Mouse (Mus musculus): ENCODE measurements around the gene Ank2.

The Ank2 gene

GRCm38 (mm10) chr3:127123376-127123775 lies 375.8 kb downstream of the Ank2 start:
- DNase-seq (ENCODE audit: low spot score in 2 of 2), result peak in 1 of 2 experiments; percentile 1

GRCm38 (mm10) chr3:127118777-127119176 lies 380.4 kb downstream of the Ank2 start:
- DNase-seq (ENCODE audit: low spot score in 2 of 2), result no peak

- DNase-seq (ENCODE audit: low spot score in 2 of 2), result no peak
Observed at GRCm38 (mm10) chr3:127116226-127116625, 382.9 kb downstream of the Ank2 start.

GRCm38 (mm10) chr3:127113238-127113637 lies 385.9 kb downstream of the Ank2 start:
- no peak for DNase-seq (ENCODE audit: low spot score in 2 of 2)

GRCm38 (mm10) chr3:127109413-127109812 lies 389.7 kb downstream of the Ank2 start:
- no peak for DNase-seq (ENCODE audit: low spot score in 2 of 2)

GRCm38 (mm10) chr3:127108481-127108880 lies 390.7 kb downstream of the Ank2 start:
- no peak for DNase-seq (ENCODE audit: low spot score in 2 of 2)

GRCm38 (mm10) chr3:127107281-127107680 lies 391.9 kb downstream of the Ank2 start:
- DNase-seq (ENCODE audit: low spot score in 2 of 2), result no peak

- no peak for DNase-seq (ENCODE audit: low spot score in 2 of 2)
Observed at GRCm38 (mm10) chr3:127101326-127101725, 397.8 kb downstream of the Ank2 start.

GRCm38 (mm10) chr3:127097745-127098144 lies 401.4 kb downstream of the Ank2 start:
- no peak for DNase-seq (ENCODE audit: low spot score in 2 of 2)

- no peak for DNase-seq (ENCODE audit: low spot score in 2 of 2)
Observed at GRCm38 (mm10) chr3:127097106-127097505, 402.0 kb downstream of the Ank2 start.

- DNase-seq (ENCODE audit: low spot score in 2 of 2), result no peak
Observed at GRCm38 (mm10) chr3:127093631-127094030, 405.5 kb downstream of the Ank2 start.

- no peak for DNase-seq (ENCODE audit: low spot score in 2 of 2)
Observed at GRCm38 (mm10) chr3:127087574-127087973, 411.6 kb downstream of the Ank2 start.

GRCm38 (mm10) chr3:127086834-127087506 lies 412.2 kb downstream of the Ank2 start:
- DNase-seq (ENCODE audit: low spot score in 2 of 2), result no peak

- no peak for DNase-seq (ENCODE audit: low spot score in 2 of 2)
Observed at GRCm38 (mm10) chr3:127077369-127077768, 421.8 kb downstream of the Ank2 start.

- no peak for DNase-seq (ENCODE audit: low spot score in 2 of 2)
Observed at GRCm38 (mm10) chr3:127075531-127076280, 423.4 kb downstream of the Ank2 start.

- no peak for DNase-seq (ENCODE audit: low spot score in 2 of 2)
Observed at GRCm38 (mm10) chr3:127071471-127071870, 427.7 kb downstream of the Ank2 start.

- DNase-seq (ENCODE audit: low spot score in 2 of 2), result no peak
Observed at GRCm38 (mm10) chr3:127063654-127064386, 435.3 kb downstream of the Ank2 start.

- no peak for DNase-seq (ENCODE audit: low spot score in 2 of 2)
Observed at GRCm38 (mm10) chr3:127059671-127060070, 439.5 kb downstream of the Ank2 start.

- no peak for DNase-seq (ENCODE audit: low spot score in 2 of 2)
Observed at GRCm38 (mm10) chr3:127041288-127041687, 457.9 kb downstream of the Ank2 start.

GRCm38 (mm10) chr3:127038570-127038969 lies 460.6 kb downstream of the Ank2 start:
- no peak for DNase-seq (ENCODE audit: low spot score in 2 of 2)

- no peak for DNase-seq (ENCODE audit: low spot score in 2 of 2)
Observed at GRCm38 (mm10) chr3:127036118-127036517, 463.0 kb downstream of the Ank2 start.

GRCm38 (mm10) chr3:127035540-127035939 lies 463.6 kb downstream of the Ank2 start:
- DNase-seq (ENCODE audit: low spot score in 2 of 2), result no peak

GRCm38 (mm10) chr3:127034983-127035382 lies 464.2 kb downstream of the Ank2 start:
- DNase-seq (ENCODE audit: low spot score in 2 of 2), result no peak

Data from spleen, postnatal 36 days (tissue).